Mouse (Mus musculus) left cerebral cortex, adult 11 months (tissue): ENCODE results near the gene Arhgef5.
"Not testable (repeated sequence)": the region's sequence is repeated elsewhere in the genome, so short reads cannot be mapped to it uniquely, and the experiment has no call there.

ENCODE experiments used
- DNase-seq: peaks from one replicate; pipeline ENCODE4 v3.0.0; 2022; ENCODE audit warnings: low spot score

The Arhgef5 gene

GRCm38 (mm10) chr6:43265363-43266041, at the start of gene Arhgef5:
Gene Arhgef5 (plus strand): TSS chr6:43265582.
- DNase-seq: no peak

GRCm38 (mm10) chr6:43231255-43231654, 34.1 kb upstream of the Arhgef5 start, which contains the start of gene Olfr47:
Gene Olfr47 (plus strand): TSS chr6:43231529.
- DNase-seq: not testable (repeated sequence)

- no peak for DNase-seq
These were observed 23.3 kb upstream of the Arhgef5 start for GRCm38 (mm10) chr6:43242061-43242460.

GRCm38 (mm10) chr6:43247396-43247795, 18.0 kb upstream of the Arhgef5 start:
- DNase-seq: no peak

GRCm38 (mm10) chr6:43252994-43253393, 12.4 kb upstream of the Arhgef5 start:
- no peak for DNase-seq

GRCm38 (mm10) chr6:43254193-43254926, 11.0 kb upstream of the Arhgef5 start:
- no peak for DNase-seq

GRCm38 (mm10) chr6:43260756-43261155, 4.6 kb upstream of the Arhgef5 start:
- no peak for DNase-seq

- DNase-seq: no peak
These were observed 974 bp downstream of the Arhgef5 start for GRCm38 (mm10) chr6:43266356-43266755.

GRCm38 (mm10) chr6:43272597-43272996, 7.2 kb downstream of the Arhgef5 start:
- no peak for DNase-seq

- no peak for DNase-seq
These were observed 8.7 kb downstream of the Arhgef5 start for GRCm38 (mm10) chr6:43274123-43274522.

- DNase-seq: no peak
These were observed 12.9 kb downstream of the Arhgef5 start for GRCm38 (mm10) chr6:43278247-43278646.

GRCm38 (mm10) chr6:43280481-43280880, 15.1 kb downstream of the Arhgef5 start:
- DNase-seq: no peak

- DNase-seq: no peak
These were observed 26.7 kb downstream of the Arhgef5 start for GRCm38 (mm10) chr6:43292041-43292440.

- DNase-seq: no peak
These were observed 27.2 kb downstream of the Arhgef5 start for GRCm38 (mm10) chr6:43292471-43293076.

- no peak for DNase-seq
These were observed 27.8 kb downstream of the Arhgef5 start for GRCm38 (mm10) chr6:43293175-43293574.

GRCm38 (mm10) chr6:43295908-43296307, 30.5 kb downstream of the Arhgef5 start:
- no peak for DNase-seq

GRCm38 (mm10) chr6:43296798-43297507, 31.6 kb downstream of the Arhgef5 start:
- DNase-seq: peak; percentile 17

- peak; percentile 21 for DNase-seq
These were observed 32.1 kb downstream of the Arhgef5 start for GRCm38 (mm10) chr6:43297508-43297850.

GRCm38 (mm10) chr6:43309454-43309853, 44.1 kb downstream of the Arhgef5 start, which contains the start of gene Nobox:
Gene Nobox (minus strand): TSS chr6:43309554.
- DNase-seq: no peak

GRCm38 (mm10) chr6:43310071-43310470, 44.7 kb downstream of the Arhgef5 start:
- no peak for DNase-seq

GRCm38 (mm10) chr6:43312546-43312945, 47.2 kb downstream of the Arhgef5 start:
- no peak for DNase-seq

- no peak for DNase-seq
These were observed 47.7 kb downstream of the Arhgef5 start for GRCm38 (mm10) chr6:43312961-43313656.
